Mouse (Mus musculus) embryonic facial prominence, embryonic 12.5 days (tissue): Measurements from ENCODE around the gene Zbtb16. TPM values are rescaled to one million over a fixed set of nuclear protein-coding genes. Genes with fewer than 3 reads are reported as not detected.

Experiments used
- ATAC-seq: fragments of 200-750 bp; cut with Nextera tagmentation; 2 replicates; pipeline ENCODE4 v1.8.0; 2017; ENCODE audit not compliant: insufficient number of reproducible peaks, insufficient read depth, low FRiP score, low TSS enrichment
- H3K27ac ChIP-seq: fragments of 300-500 bp; sonication (generic); 2 replicates; pipeline ENCODE4 v1.5.1; 2016; ENCODE audit warnings: mild to moderate bottlenecking
- H3K27me3 ChIP-seq: fragments of 300-500 bp; sonication (generic); 2 replicates; pipeline ENCODE4 v1.6.1; 2016; ENCODE audit warnings: mild to moderate bottlenecking, moderate library complexity
- H3K36me3 ChIP-seq: fragments of 300-500 bp; sonication (generic); 2 replicates; pipeline ENCODE4 v1.6.1; 2016; ENCODE audit warnings: mild to moderate bottlenecking
- H3K4me1 ChIP-seq: fragments of 300-500 bp; sonication (generic); 2 replicates; pipeline ENCODE4 v1.6.1; 2016
- H3K4me2 ChIP-seq: fragments of 300-500 bp; sonication (generic); replicated peaks from 2 replicates; pipeline ENCODE4 v1.6.1; 2016; ENCODE audit warnings: mild to moderate bottlenecking, moderate library complexity
- H3K4me3 ChIP-seq: fragments of 300-500 bp; sonication (generic); 2 replicates; pipeline ENCODE4 v1.5.1; 2016; ENCODE audit warnings: mild to moderate bottlenecking
- H3K9ac ChIP-seq: fragments of 300-500 bp; sonication (generic); 2 replicates; pipeline ENCODE4 v1.6.1; 2016; ENCODE audit warnings: mild to moderate bottlenecking, moderate library complexity
- H3K9me3 ChIP-seq: fragments of 300-500 bp; sonication (generic); 2 replicates; pipeline ENCODE4 v1.6.1; 2016; ENCODE audit warnings: mild to moderate bottlenecking, moderate library complexity
- WGBS: fragments of 180-500 bp; shearing (Covaris S2); methylation state at CpG from one replicate; pipeline ENCODE4 v1.1.7; 2016; 5-methylcytosine and 5-hydroxymethylcytosine counted together
- polyA plus RNA-seq: library from polyadenylated mRNA; unstranded; fragments of >200 nt; fragmentation: Nextera tagmentation; extraction: Ambion mirVana; gene quantifications from 2 replicates; pipeline ENCODE4 v1.2.1, GENCODE M21; 2016

The Zbtb16 gene
- polyA plus RNA-seq, 1 experiment from 2014 or later: 4.1 TPM

DNA sequence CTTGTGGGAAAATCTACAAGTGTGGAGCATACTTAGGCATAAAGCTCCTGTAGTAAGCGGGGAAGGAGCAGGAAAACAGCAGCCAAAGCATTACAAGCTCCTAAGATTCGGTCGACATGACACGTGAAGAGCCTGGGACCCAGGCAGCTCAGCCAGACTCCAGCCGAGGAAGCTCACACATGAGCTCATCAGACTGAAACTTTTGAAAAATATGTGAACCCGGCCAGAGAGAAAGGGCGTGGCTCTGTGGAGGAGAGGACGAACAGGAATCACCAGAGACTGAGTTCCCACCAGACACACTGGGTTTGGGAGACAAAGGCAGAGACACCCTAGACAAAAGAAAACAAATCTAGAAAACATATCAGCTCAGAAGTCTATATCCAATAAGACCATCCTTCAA lies 195.1 kb downstream of the Zbtb16 start:
- WGBS: 82% methylated on average over 8 of the region's 8 CpGs
- Histone ChIP-seq H3K9me3 (0 out of 2 replicates have a peak, but pooled peaks cover 7% of the 10 kb centered on the region), H3K4me1 (no peaks in the 10 kb centered on the region), H3K4me3 (no peak overlapping the region), H3K27ac (no peak overlapping the region), H3K9ac (no peak overlapping the region), H3K27me3 (0 out of 2 replicates have a peak, but pooled peaks cover 2% of the 10 kb centered on the region), H3K36me3 (no peaks in the 10 kb centered on the region), H3K4me2 (no peak overlapping the region)
- no peak for ATAC-seq

DNA sequence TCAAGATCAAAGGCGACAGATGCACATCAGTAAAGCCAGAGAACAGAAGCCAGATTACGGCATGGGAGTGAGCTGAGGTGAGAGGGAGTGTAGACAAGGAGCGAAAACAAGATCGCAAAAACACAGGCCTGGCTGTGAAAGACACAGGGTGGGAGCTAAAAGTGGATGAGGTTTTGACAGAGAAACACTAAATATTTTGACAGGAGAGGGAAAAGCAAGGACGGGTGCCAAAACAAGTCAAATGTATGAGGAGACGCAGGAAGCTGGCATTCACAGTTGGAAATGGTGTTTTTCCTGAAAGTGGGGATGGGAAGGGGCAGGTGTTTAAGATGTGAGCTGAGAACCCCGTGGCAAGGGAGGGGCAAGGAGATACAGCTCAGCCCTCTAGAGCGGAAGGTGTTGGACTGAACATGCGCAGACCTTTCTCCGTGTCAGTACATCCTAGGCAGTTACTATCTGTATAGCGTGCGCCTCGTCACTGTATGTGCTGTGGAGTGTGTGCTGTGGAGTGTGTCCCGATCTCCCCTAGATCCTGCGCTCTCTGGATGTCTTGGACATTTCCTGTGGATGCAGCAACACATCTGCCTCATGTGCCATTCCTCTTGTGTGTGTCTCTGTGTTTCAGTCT lies 197.7 kb downstream of the Zbtb16 start:
- WGBS: 71% methylated on average over 15 of the region's 15 CpGs
- no peaks in the 10 kb centered on the region for H3K9me3 ChIP-seq
- no peak for ATAC-seq

DNA sequence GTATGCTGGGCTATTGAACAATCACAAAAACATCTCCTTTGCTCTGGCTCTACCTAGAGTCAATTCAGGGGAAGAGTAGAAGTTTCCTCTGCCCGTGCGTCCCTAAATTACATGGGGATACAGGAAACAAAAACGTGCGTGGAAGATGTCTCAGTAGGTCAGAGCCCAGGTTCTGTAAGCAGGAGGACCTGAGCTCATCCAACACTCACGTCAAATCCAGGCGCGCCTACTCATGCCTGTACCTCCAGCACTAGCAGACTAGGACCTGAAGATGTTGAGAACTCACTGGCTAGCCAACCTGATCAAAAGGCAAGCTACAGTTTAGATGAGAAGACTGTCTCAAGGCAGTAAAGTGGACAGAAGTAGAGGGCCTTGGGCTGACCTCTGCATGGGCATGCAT lies 198.9 kb downstream of the Zbtb16 start:
- Histone ChIP-seq H3K4me3 (no peak overlapping the region), H3K27ac (no peak overlapping the region), H3K9me3 (no peaks in the 10 kb centered on the region), H3K27me3 (0 out of 2 replicates have a peak, but pooled peaks cover 6% of the 10 kb centered on the region), H3K4me2 (no peak overlapping the region), H3K9ac (no peak overlapping the region), H3K36me3 (no peaks in the 10 kb centered on the region), H3K4me1 (no peaks in the 10 kb centered on the region)
- 87% methylated on average over 7 of the region's 7 CpGs for WGBS
- no peak for ATAC-seq

More for the DNA sequence above, 197.7 kb downstream of the Zbtb16 start:
- Histone ChIP-seq H3K27ac (no peak overlapping the region), H3K36me3 (no peaks in the 10 kb centered on the region), H3K27me3 (0 out of 2 replicates have a peak, but pooled peaks cover 6% of the 10 kb centered on the region), H3K4me2 (no peak overlapping the region), H3K9ac (no peak overlapping the region), H3K4me1 (no peaks in the 10 kb centered on the region), H3K4me3 (no peak overlapping the region)

DNA sequence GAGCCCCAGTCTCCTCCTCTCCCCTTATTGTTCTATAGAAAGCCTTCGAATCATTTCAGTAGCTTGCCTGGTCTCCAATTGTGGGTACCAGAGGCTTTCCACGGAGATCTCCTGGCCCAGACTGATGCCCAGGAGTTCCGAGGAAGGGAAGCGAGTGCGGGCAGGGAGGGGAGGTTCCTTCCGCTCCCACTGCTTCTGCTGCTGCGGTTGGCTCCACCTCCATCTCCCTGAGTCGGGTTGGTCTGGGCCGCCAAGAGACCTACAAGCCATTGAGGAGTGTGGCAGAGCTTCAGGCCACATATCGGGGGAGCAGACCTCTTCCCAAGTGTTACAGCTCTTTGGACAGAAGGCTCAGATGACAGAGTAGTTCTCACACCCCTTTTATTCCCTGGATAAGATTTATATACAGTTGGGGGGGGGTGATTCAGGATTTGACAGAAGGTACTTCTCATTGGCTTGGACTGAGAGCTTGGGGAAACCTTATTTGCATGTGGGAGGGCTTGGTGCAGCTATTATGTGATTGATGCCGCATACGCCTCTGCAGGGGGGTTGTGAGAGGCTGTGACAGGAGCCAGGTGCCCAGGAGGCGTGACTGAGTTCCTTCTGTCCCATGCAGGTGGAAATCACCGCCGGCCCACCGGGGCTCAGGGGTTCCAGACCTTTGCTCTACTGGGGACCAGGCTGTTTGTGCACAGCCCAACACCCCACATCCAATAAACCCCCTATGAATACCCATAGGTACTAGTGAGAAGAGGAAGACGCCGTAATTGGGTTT lies 200.3 kb downstream of the Zbtb16 start:
- Histone ChIP-seq H3K4me3 (no peak overlapping the region), H3K36me3 (no peaks in the 10 kb centered on the region), H3K9ac (no peak overlapping the region), H3K4me1 (no peaks in the 10 kb centered on the region), H3K9me3 (no peaks in the 10 kb centered on the region), H3K4me2 (0 out of 2 replicates have a peak overlapping the region, but pooled peaks have one; percentile 12), H3K27ac (no peak overlapping the region), H3K27me3 (0 out of 2 replicates have a peak, but pooled peaks cover 6% of the 10 kb centered on the region)
- 45% methylated on average over 18 of the region's 18 CpGs for WGBS
- ATAC-seq: no peak

DNA sequence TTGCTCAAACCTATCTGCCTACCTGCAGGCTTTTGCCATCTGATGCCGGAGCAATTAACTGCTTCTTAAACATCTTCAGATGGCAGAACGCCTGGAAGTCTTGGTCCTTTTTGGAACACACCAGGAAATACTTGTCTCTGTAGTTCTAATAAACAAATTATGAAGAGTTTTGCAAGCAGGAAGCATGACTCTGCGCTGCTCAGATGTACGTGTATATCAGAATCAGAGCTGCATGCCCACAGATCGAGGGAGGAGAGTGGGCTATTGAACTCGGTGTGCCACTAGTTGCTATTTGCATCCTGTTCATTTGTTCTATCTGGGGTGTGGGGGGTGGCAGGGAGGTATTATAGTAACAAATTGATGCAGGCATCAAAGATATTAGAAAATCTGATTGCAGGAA lies 202.9 kb downstream of the Zbtb16 start:
- no peaks in the 10 kb centered on the region for H3K4me1 ChIP-seq
- H3K4me3 ChIP-seq: no peak overlapping the region
- 0 out of 2 replicates have a peak, but pooled peaks cover 6% of the 10 kb centered on the region for H3K27me3 ChIP-seq
- H3K9me3 ChIP-seq: no peaks in the 10 kb centered on the region
- no peak overlapping the region for H3K4me2 ChIP-seq
- no peak overlapping the region for H3K9ac ChIP-seq
- H3K27ac ChIP-seq: no peak overlapping the region
- H3K36me3 ChIP-seq: no peaks in the 10 kb centered on the region
- no peak for ATAC-seq
- 71% methylated on average over 6 of the region's 6 CpGs for WGBS

DNA sequence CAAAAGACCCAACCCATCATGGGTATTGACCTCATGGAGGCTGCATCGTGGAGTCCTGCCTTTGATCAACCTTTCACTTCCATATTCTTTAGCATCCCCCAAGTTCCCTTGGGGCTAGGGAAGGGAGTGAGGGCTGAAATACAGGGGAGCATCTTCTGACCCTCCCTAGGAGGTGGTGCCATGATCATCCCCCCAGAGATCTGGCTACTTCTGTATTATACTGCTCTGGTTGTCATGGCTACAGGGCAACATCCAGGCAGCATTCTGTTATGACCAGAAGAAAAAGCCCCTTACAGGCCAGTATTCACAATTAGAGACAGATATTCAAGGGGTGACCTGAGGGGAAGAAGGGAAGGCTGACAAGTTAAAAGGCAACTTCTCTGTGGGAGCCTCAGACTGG lies 216.8 kb downstream of the Zbtb16 start:
- 89% methylated on average over 1 of the region's 1 CpGs for WGBS

DNA sequence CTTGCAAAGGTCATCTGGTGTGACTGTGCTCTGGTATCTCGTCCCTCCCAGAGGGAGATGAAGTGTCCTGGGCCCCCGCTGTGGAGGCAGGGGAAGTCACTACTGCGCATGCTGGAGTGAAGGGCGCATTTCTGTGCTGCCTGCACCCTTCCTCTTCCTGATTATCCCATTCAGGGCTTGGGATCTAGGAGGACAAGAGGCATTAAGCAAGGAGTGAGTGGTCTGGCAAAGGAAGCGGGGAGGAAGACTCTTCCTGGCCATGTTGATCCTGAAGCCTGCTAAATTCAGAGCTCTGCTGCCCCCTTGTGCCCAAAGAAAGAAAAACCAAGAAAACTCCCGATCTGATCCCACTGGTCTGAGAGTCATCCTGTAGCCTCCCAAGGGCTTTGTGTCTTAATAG lies 217.4 kb downstream of the Zbtb16 start:
- Histone ChIP-seq H3K4me1 (peaks cover 6% of the 10 kb centered on the region; the same call in 1 of the 2 replicates), H3K36me3 (no peaks in the 10 kb centered on the region), H3K4me3 (no peak overlapping the region), H3K4me2 (peak overlapping the region; percentile 35; the same call in 1 of the 2 replicates), H3K9me3 (no peaks in the 10 kb centered on the region), H3K9ac (no peak overlapping the region), H3K27ac (no peak overlapping the region), H3K27me3 (peaks cover 3% of the 10 kb centered on the region; the same call in 1 of the 2 replicates)
- WGBS: 29% methylated on average over 6 of the region's 6 CpGs
- no peak for ATAC-seq

More for the DNA sequence above, 216.8 kb downstream of the Zbtb16 start:
- no peaks in the 10 kb centered on the region for H3K36me3 ChIP-seq
- H3K27ac ChIP-seq: no peak overlapping the region
- H3K9ac ChIP-seq: no peak overlapping the region
- ATAC-seq: no peak
- H3K27me3 ChIP-seq: peaks cover 3% of the 10 kb centered on the region; the same call in 1 of the 2 replicates
- H3K4me1 ChIP-seq: peaks cover 6% of the 10 kb centered on the region; the same call in 1 of the 2 replicates
- no peaks in the 10 kb centered on the region for H3K9me3 ChIP-seq
- no peak overlapping the region for H3K4me2 ChIP-seq
- H3K4me3 ChIP-seq: no peak overlapping the region

DNA sequence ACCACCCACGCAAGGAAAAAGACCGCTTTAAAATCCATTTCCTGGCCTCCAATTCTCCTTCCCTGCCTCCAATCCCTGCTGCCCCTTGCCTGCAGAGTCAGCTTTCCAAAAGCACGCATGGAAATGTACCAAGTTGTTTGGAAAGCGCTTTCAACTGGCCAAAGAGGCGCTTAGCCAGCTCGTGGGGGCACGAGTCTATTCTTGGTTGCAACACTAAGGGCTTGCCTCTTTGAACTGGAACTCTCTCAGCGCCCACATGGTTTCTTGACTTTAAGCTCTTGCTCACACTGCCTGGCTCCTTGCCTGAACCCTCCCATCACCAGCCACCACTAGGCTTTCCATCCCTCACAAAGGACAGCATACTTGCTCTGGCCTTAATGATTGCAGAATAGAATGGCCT lies 217.9 kb downstream of the Zbtb16 start:
- Histone ChIP-seq H3K4me1 (peaks cover 6% of the 10 kb centered on the region; the same call in 1 of the 2 replicates), H3K4me3 (no peak overlapping the region), H3K27me3 (peaks cover 3% of the 10 kb centered on the region; the same call in 1 of the 2 replicates), H3K27ac (no peak overlapping the region), H3K9ac (no peak overlapping the region), H3K4me2 (peak overlapping the region; percentile 35; the same call in 1 of the 2 replicates), H3K36me3 (no peaks in the 10 kb centered on the region), H3K9me3 (no peaks in the 10 kb centered on the region)
- ATAC-seq: no peak
- WGBS: 84% methylated on average over 8 of the region's 8 CpGs

DNA sequence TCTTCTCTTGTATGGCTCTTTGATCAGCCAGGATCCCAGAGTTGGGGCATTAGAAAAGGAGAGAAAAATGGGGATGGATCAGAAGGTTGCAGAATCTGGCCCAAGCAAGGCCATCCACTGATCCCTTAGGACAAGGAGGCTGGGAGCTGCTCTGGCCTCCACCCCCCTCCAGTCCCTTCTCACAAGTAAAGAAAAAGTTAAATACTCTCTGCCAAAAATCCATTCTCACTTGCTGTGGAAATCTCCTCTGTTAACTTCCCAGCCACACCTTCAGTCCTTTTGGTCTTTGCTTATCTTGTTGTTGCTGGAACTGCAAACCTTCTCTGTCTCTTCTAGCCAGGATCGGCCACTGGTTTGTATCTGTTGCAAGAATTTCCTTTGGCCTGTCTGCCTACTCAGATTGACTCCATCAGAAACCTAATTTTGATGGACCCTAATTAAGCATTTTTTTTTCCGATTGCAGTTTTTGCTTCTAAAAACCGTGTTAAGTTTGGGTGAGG lies 218.5 kb downstream of the Zbtb16 start:
- Histone ChIP-seq H3K9me3 (no peaks in the 10 kb centered on the region), H3K4me1 (peaks cover 6% of the 10 kb centered on the region; the same call in 1 of the 2 replicates), H3K4me2 (no peak overlapping the region), H3K27ac (no peak overlapping the region), H3K4me3 (no peak overlapping the region), H3K36me3 (no peaks in the 10 kb centered on the region), H3K27me3 (peaks cover 3% of the 10 kb centered on the region; the same call in 1 of the 2 replicates), H3K9ac (no peak overlapping the region)
- WGBS: 81% methylated on average over 3 of the region's 3 CpGs
- no peak for ATAC-seq

DNA sequence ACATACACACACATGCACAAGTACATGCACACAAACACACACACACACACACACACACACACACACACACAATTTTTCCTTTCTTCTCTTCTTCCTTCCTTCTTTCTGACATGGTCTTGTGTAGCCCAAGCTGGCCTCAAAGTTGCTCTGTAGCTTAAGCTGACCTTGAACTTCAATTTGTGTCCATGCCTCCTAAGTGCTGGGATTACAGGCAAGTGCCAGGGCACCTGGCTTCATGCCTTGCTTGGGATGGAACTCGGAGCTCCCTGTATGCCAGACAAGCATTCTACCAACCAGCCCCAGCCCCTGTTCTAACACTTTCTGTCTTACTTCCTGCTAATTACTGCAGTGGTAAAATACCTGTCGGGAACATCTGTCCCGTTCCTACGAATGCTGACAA lies 222.8 kb downstream of the Zbtb16 start:
- ATAC-seq: no peak
- 87% methylated on average over 4 of the region's 4 CpGs for WGBS
- Histone ChIP-seq H3K4me2 (no peak overlapping the region), H3K9ac (no peak overlapping the region), H3K4me3 (no peak overlapping the region), H3K36me3 (no peaks in the 10 kb centered on the region), H3K9me3 (no peaks in the 10 kb centered on the region), H3K4me1 (peaks cover 10% of the 10 kb centered on the region; the same call in 1 of the 2 replicates), H3K27me3 (no peaks in the 10 kb centered on the region), H3K27ac (no peak overlapping the region)

DNA sequence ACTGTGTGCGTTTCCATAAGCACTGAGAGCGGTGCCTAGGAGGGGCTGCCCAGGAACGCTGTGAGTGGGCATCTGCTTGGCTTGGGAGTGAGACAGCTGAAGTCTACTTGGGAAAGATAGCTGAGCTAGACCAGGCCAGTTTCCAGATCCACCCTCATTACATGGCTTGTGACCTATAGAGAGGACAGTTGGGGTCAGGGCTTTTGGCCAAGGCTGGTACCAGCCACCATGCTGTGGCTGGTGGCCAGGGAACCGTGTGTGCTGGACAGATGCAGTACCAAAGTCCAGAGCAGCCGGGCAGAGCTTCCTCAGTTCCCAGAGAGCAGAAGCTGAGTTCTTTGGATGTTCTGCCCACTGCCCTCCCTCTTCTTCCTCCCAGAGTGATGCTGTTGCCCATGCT lies 223.5 kb downstream of the Zbtb16 start:
- Histone ChIP-seq H3K4me3 (no peak overlapping the region), H3K9me3 (no peaks in the 10 kb centered on the region), H3K27ac (no peak overlapping the region), H3K4me2 (no peak overlapping the region), H3K9ac (no peak overlapping the region), H3K4me1 (peaks cover 10% of the 10 kb centered on the region; the same call in 1 of the 2 replicates), H3K36me3 (no peaks in the 10 kb centered on the region), H3K27me3 (no peaks in the 10 kb centered on the region)
- ATAC-seq: no peak
- 91% methylated on average over 5 of the region's 5 CpGs for WGBS
